Mouse (Mus musculus) MEL (cell line): ENCODE data around the gene Shbg. TPM values are rescaled to one million over a fixed set of nuclear protein-coding genes. Genes with fewer than 3 reads are reported as not detected.

Experiments
- DNase-seq: peaks from one replicate; pipeline ENCODE4 v3.0.0; 2011; ENCODE audit warnings: low read depth, low spot score
- H3K27ac ChIP-seq: 2 replicates; pipeline ENCODE4 v1.5.1; 2012; ENCODE audit warnings: low read depth, mild to moderate bottlenecking, control low read depth, low read length, moderate library complexity; ENCODE audit not compliant: control insufficient read depth
- H3K27me3 ChIP-seq, 2 experiments: fragments of 150-350 bp in 1 of 2; sonication (generic) in 1 of 2; 2 replicates each; pipeline ENCODE4 v1.6.1; 2012; ENCODE audit warnings: low read length in 2 of 2, mild to moderate bottlenecking in 2 of 2, improper control_type of control experiment in 1 of 2, moderate library complexity in 1 of 2; ENCODE audit not compliant: insufficient read depth in 2 of 2, control insufficient read depth in 1 of 2
- H3K36me3 ChIP-seq, 2 experiments: 2 replicates each; pipeline ENCODE4 v1.6.1; 2012 to 2014; ENCODE audit warnings: low read length in 2 of 2, improper control_type of control experiment in 1 of 2, inconsistent platforms in 1 of 2, mild to moderate bottlenecking in 1 of 2; ENCODE audit not compliant: insufficient read depth in 2 of 2, control insufficient read depth in 1 of 2
- H3K4me1 ChIP-seq, 2 experiments: fragments of 150-350 bp in 1 of 2; sonication (generic) in 1 of 2; 2 replicates each; pipeline ENCODE4 v1.6.1; 2012; ENCODE audit warnings: low read length in 2 of 2, improper control_type of control experiment in 1 of 2, mild to moderate bottlenecking in 1 of 2; ENCODE audit not compliant: insufficient read depth in 2 of 2, control insufficient read depth in 1 of 2
- H3K4me3 ChIP-seq, 2 experiments: fragments of 150-350 bp in 1 of 2; sonication (generic) in 1 of 2; 2 replicates each; pipeline ENCODE4 v1.5.1; 2012; ENCODE audit warnings: low read depth in 2 of 2, low read length in 2 of 2, mild to moderate bottlenecking in 2 of 2, moderate library complexity in 2 of 2, control low read depth in 1 of 2, improper control_type of control experiment in 1 of 2; ENCODE audit not compliant: control insufficient read depth in 1 of 2, insufficient read depth in 1 of 2
- H3K79me2 ChIP-seq: 2 replicates; pipeline ENCODE4 v1.6.1; 2012; ENCODE audit warnings: mild to moderate bottlenecking, low read length, moderate library complexity; ENCODE audit not compliant: control insufficient read depth, poor library complexity, insufficient read depth
- H3K9ac ChIP-seq: 2 replicates; pipeline ENCODE4 v1.6.1; 2012; ENCODE audit warnings: low read depth, mild to moderate bottlenecking, control low read depth, low read length, moderate library complexity; ENCODE audit not compliant: control insufficient read depth, poor library complexity, severe bottlenecking
- H3K9me3 ChIP-seq: fragments of 150-350 bp; sonication (generic); replicated peaks from 2 replicates; pipeline ENCODE4 v1.6.1; 2012; ENCODE audit warnings: mild to moderate bottlenecking, low read length, improper control_type of control experiment, moderate library complexity; ENCODE audit not compliant: insufficient read depth
- BHLHE40 ChIP-seq: IDR thresholded peaks from 2 replicates; pipeline ENCODE4 v1.6.1; 2012; ENCODE audit warnings: low read depth, mild to moderate bottlenecking, inconsistent platforms, low read length, improper control_type of control experiment, borderline replicate concordance
- CHD1 ChIP-seq: IDR thresholded peaks from 2 replicates; pipeline ENCODE4 v1.6.1; 2012; ENCODE audit warnings: low read depth, mild to moderate bottlenecking, inconsistent platforms, low read length, improper control_type of control experiment
- ELF1 ChIP-seq: IDR thresholded peaks from 2 replicates; pipeline ENCODE4 v1.6.1; 2014; ENCODE audit warnings: low read depth, mild to moderate bottlenecking, inconsistent platforms, low read length, improper control_type of control experiment, moderate library complexity
- EP300 ChIP-seq, 2 experiments: IDR thresholded peaks; 2 replicates each; pipeline ENCODE4 v1.6.1; 2011; ENCODE audit warnings: improper control_type of control experiment in 2 of 2, low read length in 2 of 2, low read depth in 1 of 2, mild to moderate bottlenecking in 1 of 2
- ETS1 ChIP-seq: IDR thresholded peaks from 2 replicates; pipeline ENCODE4 v1.6.1; 2012; ENCODE audit warnings: low read depth, mild to moderate bottlenecking, inconsistent platforms, low read length, improper control_type of control experiment, moderate library complexity
- GABPA ChIP-seq: IDR thresholded peaks from 2 replicates; pipeline ENCODE4 v1.6.1; 2012; ENCODE audit warnings: low read depth, mild to moderate bottlenecking, inconsistent platforms, low read length, improper control_type of control experiment, moderate library complexity
- GATA1 ChIP-seq: IDR thresholded peaks from 2 replicates; pipeline ENCODE4 v1.6.1; 2011; ENCODE audit warnings: low read depth, low read length, improper control_type of control experiment
- HCFC1 ChIP-seq: IDR thresholded peaks from 2 replicates; pipeline ENCODE4 v1.6.1; 2012; ENCODE audit warnings: low read depth, mild to moderate bottlenecking, inconsistent platforms, low read length, improper control_type of control experiment, moderate library complexity
- KAT2A ChIP-seq: conservative IDR thresholded peaks from 2 replicates; pipeline ENCODE4 v1.6.1; 2012; ENCODE audit warnings: low read depth, low read length, improper control_type of control experiment, inconsistent platforms
- MAX ChIP-seq: IDR thresholded peaks from 2 replicates; pipeline ENCODE4 v1.6.1; 2011; ENCODE audit warnings: low read length, improper control_type of control experiment
- MXI1 ChIP-seq: IDR thresholded peaks from 2 replicates; pipeline ENCODE4 v1.6.1; 2011; ENCODE audit warnings: mild to moderate bottlenecking, low read depth, low read length, improper control_type of control experiment
- MYB ChIP-seq: IDR thresholded peaks from 2 replicates; pipeline ENCODE4 v1.6.1; 2011; ENCODE audit warnings: mild to moderate bottlenecking, low read depth, low read length, improper control_type of control experiment
- MYC ChIP-seq: IDR thresholded peaks from 2 replicates; pipeline ENCODE4 v1.6.1; 2011; ENCODE audit warnings: low read depth, mild to moderate bottlenecking, low read length, improper control_type of control experiment, moderate library complexity
- NELFE ChIP-seq: IDR thresholded peaks from 2 replicates; pipeline ENCODE4 v1.6.1; 2011; ENCODE audit warnings: low read depth, low read length, improper control_type of control experiment
- NRF1 ChIP-seq: IDR thresholded peaks from 2 replicates; pipeline ENCODE4 v1.6.1; 2014; ENCODE audit warnings: low read depth, mild to moderate bottlenecking, inconsistent platforms, low read length, improper control_type of control experiment, moderate library complexity; ENCODE audit not compliant: poor library complexity, insufficient read depth, severe bottlenecking
- POLR2A ChIP-seq, 2 experiments: IDR thresholded peaks; 2 replicates each; pipeline ENCODE4 v1.6.1; 2011 to 2012; ENCODE audit warnings: low read length in 2 of 2, mild to moderate bottlenecking in 2 of 2, control low read depth in 1 of 2, improper control_type of control experiment in 1 of 2, low read depth in 1 of 2, moderate library complexity in 1 of 2; ENCODE audit not compliant: control insufficient read depth in 1 of 2, insufficient read depth in 1 of 2, poor library complexity in 1 of 2
- POLR2AphosphoS2 ChIP-seq: IDR thresholded peaks from 2 replicates; pipeline ENCODE4 v1.6.1; 2011; ENCODE audit warnings: low read length, improper control_type of control experiment
- RAD21 ChIP-seq: IDR thresholded peaks from 2 replicates; pipeline ENCODE4 v1.6.1; 2011; ENCODE audit warnings: mild to moderate bottlenecking, low read depth, low read length, improper control_type of control experiment
- RCOR1 ChIP-seq: IDR thresholded peaks from 2 replicates; pipeline ENCODE4 v1.6.1; 2012; ENCODE audit warnings: low read depth, mild to moderate bottlenecking, inconsistent platforms, low read length, improper control_type of control experiment
- SIN3A ChIP-seq: IDR thresholded peaks from 2 replicates; pipeline ENCODE4 v1.6.1; 2012; ENCODE audit warnings: low read length, improper control_type of control experiment, inconsistent platforms
- SMC3 ChIP-seq: IDR thresholded peaks from 2 replicates; pipeline ENCODE4 v1.6.1; 2011; ENCODE audit warnings: low read depth, low read length, improper control_type of control experiment
- TBP ChIP-seq: IDR thresholded peaks from 2 replicates; pipeline ENCODE4 v1.8.0; 2011; ENCODE audit warnings: low read depth, low read length, improper control_type of control experiment
- TCF12 ChIP-seq: IDR thresholded peaks from 2 replicates; pipeline ENCODE4 v1.6.1; 2014; ENCODE audit warnings: low read depth, mild to moderate bottlenecking, inconsistent platforms, low read length, improper control_type of control experiment, moderate library complexity
- UBTF ChIP-seq: IDR thresholded peaks from 2 replicates; pipeline ENCODE4 v1.6.1; 2012; ENCODE audit warnings: low read depth, mild to moderate bottlenecking, inconsistent platforms, low read length, improper control_type of control experiment, moderate library complexity, borderline replicate concordance; ENCODE audit not compliant: insufficient read depth
- USF2 ChIP-seq, 2 experiments: IDR thresholded peaks; 2 replicates each; pipeline ENCODE4 v1.6.1; 2011 to 2012; ENCODE audit warnings: improper control_type of control experiment in 2 of 2, low read length in 2 of 2, borderline replicate concordance in 1 of 2, inconsistent platforms in 1 of 2, low read depth in 1 of 2, mild to moderate bottlenecking in 1 of 2; ENCODE audit not compliant: insufficient read depth in 1 of 2
- ZC3H11A ChIP-seq: IDR thresholded peaks from 2 replicates; pipeline ENCODE4 v1.6.1; 2012; ENCODE audit warnings: low read depth, mild to moderate bottlenecking, inconsistent platforms, low read length, improper control_type of control experiment
- ZKSCAN1 ChIP-seq: IDR thresholded peaks from 2 replicates; pipeline ENCODE4 v1.6.1; 2012; ENCODE audit warnings: low read depth, mild to moderate bottlenecking, inconsistent platforms, low read length, improper control_type of control experiment, moderate library complexity
- ZMIZ1 ChIP-seq: IDR thresholded peaks from 2 replicates; pipeline ENCODE4 v1.6.1; 2012; ENCODE audit warnings: low read depth, mild to moderate bottlenecking, inconsistent platforms, low read length, improper control_type of control experiment, moderate library complexity
- polyA plus RNA-seq, 2 experiments: library from polyadenylated mRNA; stranded (reverse) in 1 of 2; unstranded in 1 of 2; fragments of >175 nt in 1 of 2; fragments of >200 nt in 1 of 2; gene quantifications; 2 replicates each; pipeline versions ENCODE4 v1.2.1 to v1.2.4; 2012; ENCODE audit warnings: low replicate concordance in 2 of 2, low read depth in 1 of 2; ENCODE audit not compliant: insufficient read length in 2 of 2, insufficient read depth in 1 of 2, missing spikeins in 1 of 2
- total RNA-seq: library from RNA; depleted of rRNA; stranded (reverse); fragments of 300-350 nt; gene quantifications from 2 replicates; pipeline ENCODE4 v1.2.3, GENCODE M21; 2012

Shbg gene
- total and polyA plus RNA-seq, 3 experiments, result not detected

DNA sequence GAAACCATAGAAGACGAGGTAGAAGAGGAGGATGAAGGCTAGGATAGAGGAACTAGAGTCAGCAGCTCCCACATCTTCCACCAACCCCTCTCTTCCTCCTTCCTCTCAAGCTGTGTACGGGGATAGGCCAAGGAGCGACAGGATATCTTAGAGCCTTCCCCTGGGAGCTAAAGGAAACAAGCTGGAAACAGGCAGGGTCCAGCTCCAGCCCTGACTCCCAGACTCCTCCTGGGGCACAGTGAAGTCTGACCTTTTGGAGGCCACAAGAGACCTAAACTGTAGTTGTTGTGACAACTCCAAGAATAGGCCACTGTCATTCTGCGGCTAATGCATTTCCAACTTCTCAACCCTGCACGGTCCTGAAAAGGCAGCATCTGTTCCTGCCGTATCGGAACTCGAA is 14.2 kb downstream of the Shbg start:
- no peak overlapping the region for H3K27ac ChIP-seq
- no peak for DNase-seq
- H3K9me3 ChIP-seq, result no peaks in the 10 kb centered on the region
- TF ChIP-seq UBTF (no peak), POLR2A (IDR thresholded peaks at IDR 0.05; ENCODE audit: control insufficient read depth in 1 of 2, insufficient read depth in 1 of 2, low read depth in 1 of 2, low read length in 2 of 2, poor library complexity in 1 of 2) (peak in 1 of 2 experiments; percentile 12; a peak in 1 of 4 replicates)
- no peaks in the 10 kb centered on the region for H3K27me3 ChIP-seq
- peaks cover 25 to 50% of the 10 kb centered on the region in 2 experiments for H3K4me1 ChIP-seq
- peaks cover 6% of the 10 kb centered on the region for H3K79me2 ChIP-seq
- H3K36me3 ChIP-seq, result peaks cover 4 to 29% of the 10 kb centered on the region in 2 experiments
- no peak overlapping the region for H3K4me3 ChIP-seq
- H3K9ac ChIP-seq, result no peak overlapping the region

DNA sequence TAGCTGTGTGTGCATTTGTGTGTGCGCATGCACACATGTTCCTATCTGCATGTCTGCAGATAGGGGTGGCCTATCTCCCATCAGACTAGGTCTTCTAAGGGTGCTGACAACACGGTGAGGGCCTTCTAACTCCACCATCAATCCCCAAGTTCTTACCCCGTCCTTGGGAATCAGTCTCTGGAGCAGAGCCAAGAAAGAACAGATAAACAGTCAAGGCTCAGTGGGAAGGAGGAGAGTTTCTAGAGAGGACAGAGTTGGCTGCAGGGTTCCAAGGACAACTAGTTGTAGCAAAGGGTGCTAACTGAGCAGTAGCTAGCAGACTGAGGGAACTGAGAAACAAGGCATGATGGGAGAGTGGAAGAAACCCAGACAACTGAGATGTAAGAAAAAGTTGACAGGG is 15.9 kb downstream of the Shbg start:
- no peak overlapping the region for H3K27ac ChIP-seq
- H3K36me3 ChIP-seq, result peaks cover 4 to 19% of the 10 kb centered on the region in 2 experiments
- TF ChIP-seq SIN3A (peak; percentile 45; the same call in 1 of the 2 replicates), EP300 (IDR thresholded peaks at IDR 0.05; ENCODE audit: low read depth in 1 of 2, low read length in 2 of 2) (peak; percentile 29 to 53), ZMIZ1 (0 out of 2 replicates have a peak, but pooled peaks have one; percentile 45), TCF12 (0 out of 2 replicates have a peak, but pooled peaks have one; percentile 21), MYC (no peak), GABPA (no peak), BHLHE40 (no peak), NELFE (0 out of 2 replicates have a peak, but pooled peaks have one; percentile 16), MAX (0 out of 2 replicates have a peak, but pooled peaks have one; percentile 25), SMC3 (no peak), RAD21 (no peak), KAT2A (no peak), ETS1 (0 out of 2 replicates have a peak, but pooled peaks have one; percentile 2), ELF1 (no peak), TBP (no peak), MXI1 (peak; percentile 28; the same call in 1 of the 2 replicates), CHD1 (no peak), GATA1 (peak; percentile 48), NRF1 (peak; percentile 21; the same call in 1 of the 2 replicates), POLR2AphosphoS2 (no peak), MYB (0 out of 2 replicates have a peak, but pooled peaks have one; percentile 9), ZKSCAN1 (no peak), ZC3H11A (no peak), HCFC1 (no peak), RCOR1 (0 out of 2 replicates have a peak, but pooled peaks have one; percentile 29), USF2 (IDR thresholded peaks at IDR 0.05; ENCODE audit: borderline replicate concordance in 1 of 2, insufficient read depth in 1 of 2, low read depth in 1 of 2, low read length in 2 of 2) (no peak)

More for the DNA sequence above, 15.9 kb downstream of the Shbg start:
- Histone ChIP-seq H3K9ac (no peak overlapping the region), H3K27me3 (no peaks in the 10 kb centered on the region), H3K9me3 (no peaks in the 10 kb centered on the region), H3K79me2 (peaks cover 6% of the 10 kb centered on the region), H3K4me3 (no peak overlapping the region), H3K4me1 (peaks cover 14 to 33% of the 10 kb centered on the region in 2 experiments)
- DNase-seq, result peak; percentile 65
